Mouse (Mus musculus): ENCODE results near the gene Dennd1b. TPM values are rescaled to one million over a fixed set of nuclear protein-coding genes. Genes with fewer than 3 reads are reported as not detected.

Gene Dennd1b
- polyA plus RNA-seq, 1 experiment from 2014 or later, result 14.7 TPM

DNA sequence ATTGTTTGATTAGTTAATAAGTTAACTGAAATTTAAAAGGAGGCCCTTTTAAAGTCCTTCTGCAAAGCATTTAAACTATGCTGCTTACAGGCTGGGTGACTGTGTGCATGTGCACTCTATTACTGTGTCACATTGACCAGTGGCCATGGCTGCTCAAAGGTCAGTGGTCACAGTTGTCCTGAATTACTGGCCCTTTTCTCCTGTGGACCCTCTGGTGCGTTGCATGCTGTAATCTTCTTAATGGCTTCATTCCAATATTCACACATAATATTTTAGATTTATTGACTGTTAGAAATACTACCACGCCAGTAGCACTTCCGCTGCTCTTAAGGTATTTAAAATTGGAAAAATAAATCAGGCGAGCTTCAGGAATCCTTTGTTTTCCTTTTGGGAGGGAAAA is 129.5 kb downstream of the Dennd1b start:
- Histone ChIP-seq H3K27ac (ENCODE audit: low read depth, low read length) (no peak overlapping the region), H3K4me3 (ENCODE audit: low read depth, low read length) (no peak overlapping the region), H3K27me3 (ENCODE audit: control insufficient read depth, insufficient read depth, low read length) (no peaks in the 10 kb centered on the region), H3K9me3 (ENCODE audit: control insufficient read depth, low read length) (no peaks in the 10 kb centered on the region), H3K9ac (ENCODE audit: low read depth, low read length) (no peak overlapping the region), H3K36me3 (ENCODE audit: control insufficient read depth, insufficient read depth, low read length) (no peaks in the 10 kb centered on the region), H3K4me1 (replicated peaks; ENCODE audit: control insufficient read depth, insufficient read depth, low read length) (no peaks in the 10 kb centered on the region), H3K4me2 (replicated peaks; ENCODE audit: low read depth, low read length) (no peak overlapping the region)
- DNase-seq (ENCODE audit: low spot score), result no peak
- no peak for ATAC-seq (ENCODE audit: low FRiP score)
- 84% methylated on average over 4 of the region's 4 CpGs for WGBS

DNA sequence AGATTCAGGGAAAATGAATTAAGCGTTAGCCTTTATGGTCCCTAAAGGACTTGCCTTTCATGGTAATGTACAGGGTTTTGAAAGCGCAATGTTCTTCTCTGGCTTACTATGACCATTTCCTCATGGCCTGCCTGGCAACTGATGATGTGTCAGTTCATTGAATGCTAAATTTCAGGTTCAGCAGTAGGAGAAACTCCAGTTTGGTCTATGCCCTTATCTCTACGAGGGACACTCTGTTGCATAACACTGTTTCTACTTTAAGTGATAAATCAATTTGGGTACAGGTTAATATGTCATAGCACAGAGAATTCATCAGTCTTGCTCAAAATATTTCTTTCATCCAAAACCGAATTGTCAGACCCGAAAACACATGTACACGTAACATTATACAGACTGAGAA is 133.1 kb downstream of the Dennd1b start:
- Histone ChIP-seq H3K27me3 (ENCODE audit: control insufficient read depth, insufficient read depth, low read length) (no peaks in the 10 kb centered on the region), H3K9me3 (ENCODE audit: control insufficient read depth, low read length) (no peaks in the 10 kb centered on the region), H3K4me3 (ENCODE audit: low read depth, low read length) (no peak overlapping the region), H3K4me1 (replicated peaks; ENCODE audit: control insufficient read depth, insufficient read depth, low read length) (no peaks in the 10 kb centered on the region), H3K27ac (ENCODE audit: low read depth, low read length) (no peak overlapping the region), H3K36me3 (ENCODE audit: control insufficient read depth, insufficient read depth, low read length) (no peaks in the 10 kb centered on the region), H3K9ac (ENCODE audit: low read depth, low read length) (no peak overlapping the region), H3K4me2 (replicated peaks; ENCODE audit: low read depth, low read length) (no peak overlapping the region)
- WGBS, result 91% methylated on average over 6 of the region's 6 CpGs
- no peak for ATAC-seq (ENCODE audit: low FRiP score)
- no peak for DNase-seq (ENCODE audit: low spot score)

DNA sequence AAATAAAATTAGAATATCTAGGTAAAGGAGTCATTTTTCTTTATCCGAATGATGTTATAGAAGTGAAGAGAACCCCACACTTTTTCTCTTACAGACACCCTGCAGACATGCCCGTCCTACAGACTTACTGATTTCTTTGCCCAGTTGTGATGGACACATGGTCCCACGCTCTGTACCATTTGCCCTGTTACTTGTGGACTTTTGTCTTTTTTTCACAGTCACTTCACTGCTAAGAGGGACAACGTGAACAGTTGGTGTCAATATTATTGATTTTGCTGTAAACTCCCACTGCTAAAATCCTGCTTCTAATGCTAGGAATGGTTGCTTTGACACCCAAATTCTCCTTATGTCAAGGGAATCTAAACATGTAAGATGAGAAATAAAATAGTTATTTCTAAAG is 134.9 kb downstream of the Dennd1b start:
- WGBS, result 85% methylated on average over 4 of the region's 4 CpGs
- H3K9me3 ChIP-seq (ENCODE audit: control insufficient read depth, low read length), result no peaks in the 10 kb centered on the region
- no peak overlapping the region for H3K4me2 ChIP-seq (replicated peaks; ENCODE audit: low read depth, low read length)
- DNase-seq (ENCODE audit: low spot score) (no peak), ATAC-seq (ENCODE audit: low FRiP score) (no peak)
- H3K4me1 ChIP-seq (replicated peaks; ENCODE audit: control insufficient read depth, insufficient read depth, low read length), result no peaks in the 10 kb centered on the region
- no peak overlapping the region for H3K9ac ChIP-seq (ENCODE audit: low read depth, low read length)
- H3K36me3 ChIP-seq (ENCODE audit: control insufficient read depth, insufficient read depth, low read length), result no peaks in the 10 kb centered on the region
- no peak overlapping the region for H3K4me3 ChIP-seq (ENCODE audit: low read depth, low read length)
- H3K27me3 ChIP-seq (ENCODE audit: control insufficient read depth, insufficient read depth, low read length), result no peaks in the 10 kb centered on the region
- no peak overlapping the region for H3K27ac ChIP-seq (ENCODE audit: low read depth, low read length)

DNA sequence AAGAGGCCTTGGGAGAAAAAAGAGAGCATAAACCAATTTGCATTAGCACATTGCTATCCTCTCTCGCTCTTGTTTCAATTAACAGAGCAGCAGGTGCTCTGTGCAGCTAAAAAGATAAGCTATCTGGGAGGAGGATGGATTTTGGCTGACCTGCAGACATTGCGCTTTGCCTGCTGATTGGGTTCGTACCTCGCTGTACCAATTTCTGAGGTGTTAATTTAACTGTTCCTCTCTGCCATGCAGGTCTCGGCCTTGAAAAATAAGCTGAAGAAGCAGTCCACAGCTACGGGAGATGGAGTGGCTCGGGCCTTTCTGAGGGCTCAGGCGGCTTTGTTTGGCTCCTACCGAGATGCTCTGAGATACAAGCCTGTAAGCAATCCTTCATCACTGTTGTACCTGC is 138.5 kb downstream of the Dennd1b start:
- Histone ChIP-seq H3K27me3 (ENCODE audit: control insufficient read depth, insufficient read depth, low read length) (no peaks in the 10 kb centered on the region), H3K9me3 (ENCODE audit: control insufficient read depth, low read length) (no peaks in the 10 kb centered on the region), H3K27ac (ENCODE audit: low read depth, low read length) (no peak overlapping the region), H3K4me3 (ENCODE audit: low read depth, low read length) (no peak overlapping the region), H3K4me1 (replicated peaks; ENCODE audit: control insufficient read depth, insufficient read depth, low read length) (no peaks in the 10 kb centered on the region), H3K36me3 (ENCODE audit: control insufficient read depth, insufficient read depth, low read length) (no peaks in the 10 kb centered on the region), H3K4me2 (replicated peaks; ENCODE audit: low read depth, low read length) (no peak overlapping the region), H3K9ac (ENCODE audit: low read depth, low read length) (no peak overlapping the region)
- DNase-seq (ENCODE audit: low spot score), result no peak
- WGBS, result 82% methylated on average over 9 of the region's 9 CpGs
- ATAC-seq (ENCODE audit: low FRiP score), result no peak

DNA sequence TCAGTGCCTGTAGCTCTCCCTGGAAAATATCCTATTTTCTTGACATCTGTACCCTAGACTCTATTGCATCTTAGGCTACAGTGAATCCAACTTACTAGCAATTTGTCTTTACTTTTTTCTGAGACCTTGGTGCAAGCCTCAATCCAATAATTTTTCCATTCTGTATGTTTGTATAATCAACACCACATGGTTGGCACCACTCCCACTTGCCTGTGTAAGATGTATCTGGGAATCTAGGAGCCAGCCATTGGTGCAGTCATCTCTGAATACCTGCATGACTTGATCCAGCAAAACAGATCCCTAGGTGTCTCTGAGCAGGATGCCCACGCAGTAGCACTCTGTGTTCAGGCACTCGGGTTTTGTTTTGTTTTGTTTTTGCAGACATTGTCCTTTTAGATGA is 145.0 kb downstream of the Dennd1b start:
- WGBS, result 90% methylated on average over 2 of the region's 2 CpGs

DNA sequence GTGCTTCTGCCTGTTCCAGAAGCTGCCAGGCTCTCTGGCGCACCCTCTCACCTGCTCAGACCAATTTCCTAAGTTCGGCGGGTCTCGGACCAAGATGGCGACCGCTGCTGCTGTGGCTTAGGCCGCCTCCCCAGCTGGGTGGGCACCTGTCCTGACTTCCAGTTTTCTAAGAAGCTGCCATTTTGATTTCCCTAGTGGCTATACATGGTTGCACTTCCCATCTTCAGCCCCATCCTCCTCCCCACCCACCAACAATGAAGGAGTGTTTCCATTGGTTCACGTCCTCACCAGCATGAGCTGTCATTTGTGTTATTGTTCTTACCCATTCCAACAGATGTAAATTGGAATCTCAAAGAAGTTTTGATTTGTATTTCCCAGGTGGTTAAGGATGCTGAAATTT is 159.4 kb downstream of the Dennd1b start:
- Histone ChIP-seq H3K4me2 (replicated peaks; ENCODE audit: low read depth, low read length) (no peak overlapping the region), H3K36me3 (ENCODE audit: control insufficient read depth, insufficient read depth, low read length) (no peaks in the 10 kb centered on the region), H3K9me3 (ENCODE audit: control insufficient read depth, low read length) (no peaks in the 10 kb centered on the region), H3K9ac (ENCODE audit: low read depth, low read length) (no peak overlapping the region), H3K4me3 (ENCODE audit: low read depth, low read length) (no peak overlapping the region), H3K27ac (ENCODE audit: low read depth, low read length) (no peak overlapping the region), H3K27me3 (ENCODE audit: control insufficient read depth, insufficient read depth, low read length) (no peaks in the 10 kb centered on the region), H3K4me1 (replicated peaks; ENCODE audit: control insufficient read depth, insufficient read depth, low read length) (no peaks in the 10 kb centered on the region)
- ATAC-seq (ENCODE audit: low FRiP score) (no peak), DNase-seq (ENCODE audit: low spot score) (no peak)
- WGBS, result 99% methylated on average over 8 of the region's 8 CpGs

More for the DNA sequence above, 145.0 kb downstream of the Dennd1b start:
- H3K9me3 ChIP-seq (ENCODE audit: control insufficient read depth, low read length), result no peaks in the 10 kb centered on the region
- H3K27me3 ChIP-seq (ENCODE audit: control insufficient read depth, insufficient read depth, low read length), result no peaks in the 10 kb centered on the region
- no peak for ATAC-seq (ENCODE audit: low FRiP score)
- no peak overlapping the region for H3K9ac ChIP-seq (ENCODE audit: low read depth, low read length)
- no peaks in the 10 kb centered on the region for H3K36me3 ChIP-seq (ENCODE audit: control insufficient read depth, insufficient read depth, low read length)
- H3K4me3 ChIP-seq (ENCODE audit: low read depth, low read length), result no peak overlapping the region
- no peak overlapping the region for H3K4me2 ChIP-seq (replicated peaks; ENCODE audit: low read depth, low read length)
- DNase-seq (ENCODE audit: low spot score), result no peak
- no peaks in the 10 kb centered on the region for H3K4me1 ChIP-seq (replicated peaks; ENCODE audit: control insufficient read depth, insufficient read depth, low read length)
- H3K27ac ChIP-seq (ENCODE audit: low read depth, low read length), result no peak overlapping the region

DNA sequence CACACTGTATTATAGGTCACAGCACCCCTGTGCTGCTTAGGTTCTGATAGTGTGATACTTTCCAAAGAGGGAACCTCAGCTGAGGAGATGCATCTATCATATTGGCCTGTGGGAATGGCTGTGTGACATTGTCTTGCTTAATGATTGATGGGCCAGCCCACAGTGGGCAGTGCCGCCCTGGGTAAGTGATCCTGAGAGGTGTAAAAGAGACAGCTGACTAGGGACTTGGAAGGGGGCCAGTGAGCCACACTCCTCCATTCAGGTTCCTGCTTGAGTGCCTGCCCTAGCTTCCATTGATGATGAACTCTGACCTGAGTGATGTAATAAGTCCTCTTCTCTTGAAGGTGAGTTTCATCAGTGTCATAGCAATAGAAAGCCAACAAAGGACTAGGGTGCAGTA is 176.4 kb downstream of the Dennd1b start:
- Histone ChIP-seq H3K27me3 (ENCODE audit: control insufficient read depth, insufficient read depth, low read length) (no peaks in the 10 kb centered on the region), H3K27ac (ENCODE audit: low read depth, low read length) (no peak overlapping the region), H3K4me3 (ENCODE audit: low read depth, low read length) (no peak overlapping the region), H3K36me3 (ENCODE audit: control insufficient read depth, insufficient read depth, low read length) (no peaks in the 10 kb centered on the region), H3K4me2 (replicated peaks; ENCODE audit: low read depth, low read length) (no peak overlapping the region), H3K9me3 (ENCODE audit: control insufficient read depth, low read length) (no peaks in the 10 kb centered on the region), H3K9ac (ENCODE audit: low read depth, low read length) (no peak overlapping the region), H3K4me1 (replicated peaks; ENCODE audit: control insufficient read depth, insufficient read depth, low read length) (no peaks in the 10 kb centered on the region)
- DNase-seq (ENCODE audit: low spot score), result no peak
- whole genome bisulfite sequencing, result 60% methylated on average over 1 of the region's 1 CpGs
- peak; percentile 60; the same call in 1 of the 2 replicates for ATAC-seq (ENCODE audit: low FRiP score)

DNA sequence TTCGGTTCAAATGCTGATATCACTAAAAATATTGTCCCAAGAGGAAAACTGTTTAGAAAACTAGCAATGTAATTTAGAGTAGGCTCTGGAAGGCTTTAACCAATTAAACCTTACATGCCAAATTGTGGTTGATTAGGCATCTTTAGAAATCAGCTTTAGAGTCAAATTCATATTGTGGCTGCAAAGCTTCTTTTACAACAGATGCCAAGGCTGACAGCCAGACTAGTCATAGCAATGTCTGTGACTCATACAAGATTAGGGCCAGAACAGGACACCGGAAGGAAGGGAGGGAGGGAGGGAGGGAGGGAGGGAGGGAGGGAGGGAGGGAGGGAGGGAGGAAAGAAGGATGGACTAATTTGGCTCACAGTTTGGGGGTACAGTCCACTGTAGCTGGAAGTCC is 182.3 kb downstream of the Dennd1b start:
- WGBS, result 98% methylated on average over 1 of the region's 2 CpGs
- Histone ChIP-seq H3K27me3 (ENCODE audit: control insufficient read depth, insufficient read depth, low read length) (no peaks in the 10 kb centered on the region), H3K27ac (ENCODE audit: low read depth, low read length) (no peak overlapping the region), H3K9ac (ENCODE audit: low read depth, low read length) (no peak overlapping the region), H3K36me3 (ENCODE audit: control insufficient read depth, insufficient read depth, low read length) (no peaks in the 10 kb centered on the region), H3K4me2 (replicated peaks; ENCODE audit: low read depth, low read length) (no peak overlapping the region), H3K9me3 (ENCODE audit: control insufficient read depth, low read length) (no peaks in the 10 kb centered on the region), H3K4me1 (replicated peaks; ENCODE audit: control insufficient read depth, insufficient read depth, low read length) (no peaks in the 10 kb centered on the region), H3K4me3 (ENCODE audit: low read depth, low read length) (no peak overlapping the region)
- ATAC-seq (ENCODE audit: low FRiP score), result no peak
- no peak for DNase-seq (ENCODE audit: low spot score)

DNA sequence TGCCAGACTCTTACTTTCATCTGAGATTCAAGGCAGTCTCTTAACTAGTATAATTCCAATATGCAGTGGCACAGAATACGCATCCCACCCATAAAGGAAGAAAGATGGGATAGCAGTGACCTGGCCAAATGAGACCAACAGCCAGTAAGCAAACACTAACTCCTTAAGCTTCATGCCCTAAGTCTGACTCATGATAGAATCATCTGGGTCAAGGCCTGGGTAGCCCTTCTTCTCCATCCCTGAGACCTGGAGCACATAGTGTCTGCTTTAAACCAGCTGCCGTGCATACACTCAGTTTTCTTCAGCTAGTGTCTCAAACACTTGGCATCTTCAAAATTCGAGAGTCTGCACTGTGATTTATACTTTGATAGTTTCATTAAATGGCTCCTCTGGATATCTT is 183.1 kb downstream of the Dennd1b start:
- ATAC-seq (ENCODE audit: low FRiP score) (no peak), DNase-seq (ENCODE audit: low spot score) (no peak)
- H3K4me1 ChIP-seq (replicated peaks; ENCODE audit: control insufficient read depth, insufficient read depth, low read length), result no peaks in the 10 kb centered on the region
- H3K9me3 ChIP-seq (ENCODE audit: control insufficient read depth, low read length), result no peaks in the 10 kb centered on the region
- H3K4me3 ChIP-seq (ENCODE audit: low read depth, low read length), result no peak overlapping the region
- 91% methylated on average over 3 of the region's 3 CpGs for WGBS
- no peaks in the 10 kb centered on the region for H3K27me3 ChIP-seq (ENCODE audit: control insufficient read depth, insufficient read depth, low read length)
- no peak overlapping the region for H3K27ac ChIP-seq (ENCODE audit: low read depth, low read length)
- no peaks in the 10 kb centered on the region for H3K36me3 ChIP-seq (ENCODE audit: control insufficient read depth, insufficient read depth, low read length)
- no peak overlapping the region for H3K4me2 ChIP-seq (replicated peaks; ENCODE audit: low read depth, low read length)
- no peak overlapping the region for H3K9ac ChIP-seq (ENCODE audit: low read depth, low read length)
